ENCODE assay signal across 11 mouse cellular contexts in the genomic region with DNA sequence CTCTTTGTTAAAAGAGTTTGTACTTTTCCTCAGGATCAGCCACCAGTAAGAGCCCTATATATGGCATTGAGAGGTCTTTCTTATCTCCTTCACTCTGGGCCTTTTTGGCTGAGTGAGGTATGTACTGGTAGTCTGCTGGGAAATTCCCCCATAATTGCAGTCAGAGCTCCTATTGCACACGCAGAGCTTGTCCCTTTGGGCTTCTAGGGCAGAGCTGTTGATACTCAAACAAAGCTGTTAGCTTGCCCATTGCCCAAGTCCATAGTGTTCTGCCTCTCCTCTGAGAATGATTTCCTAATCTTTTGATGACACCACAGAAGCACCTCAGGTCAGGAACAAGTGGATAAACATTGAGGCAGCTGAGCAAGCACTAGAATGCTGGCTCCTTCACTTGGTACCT. TPM values are rescaled to one million over a fixed set of nuclear protein-coding genes. Genes with fewer than 3 reads are reported as not detected.
A peak's percentile ranks its signal among the peaks of the same experiment; 100 is the strongest.
DNase-seq lines count a peak whose midpoint lies in the region; ATAC-seq and TF ChIP-seq lines count a peak whose summit lies in the region.
"Had no signal": no experiment of that assay in that cellular context is flagged by ENCODE, and none has a peak within 500 bp of the region (broad histone marks: within the 10 kb centered on the region; RNA-seq: fewer than 3 reads in every experiment).

No protein-coding gene starts in this region.

- peaks cover 76% of the 10 kb centered on the region for H3K4me1 ChIP-seq in heart, embryonic 12.5 days (replicated peaks)
- peaks cover 43% of the 10 kb centered on the region for H3K4me1 ChIP-seq in kidney, embryonic 16.5 days (ENCODE audit: insufficient read depth, low read length)
- peaks cover 24% of the 10 kb centered on the region for H3K4me1 ChIP-seq in intestine, embryonic 15.5 days (replicated peaks)
- H3K4me1 ChIP-seq in liver, postnatal 0 days (ENCODE audit: insufficient read depth) = peaks cover 35% of the 10 kb centered on the region

- peak; percentile 62 for TF ChIP-seq EP300 in liver, postnatal 0 days (IDR thresholded peaks at IDR 0.05; ENCODE audit: low read depth)

- ATAC-seq in heart, embryonic 12.5 days (ENCODE audit: insufficient number of reproducible peaks, low FRiP score) = 0 out of 2 replicates have a peak, but pooled peaks have one; percentile 27
- ATAC-seq in kidney, embryonic 16.5 days (ENCODE audit: low FRiP score, low TSS enrichment) = no peak
- peak; percentile 19 for ATAC-seq in intestine, embryonic 15.5 days
- ATAC-seq in liver, postnatal 0 days = peak; percentile 97

- H3K36me3 ChIP-seq in heart, embryonic 12.5 days = no peaks in the 10 kb centered on the region
- 0 out of 2 replicates have a peak, but pooled peaks cover 5% of the 10 kb centered on the region for H3K36me3 ChIP-seq in kidney, embryonic 16.5 days (ENCODE audit: insufficient read depth, low read length)
- no peaks in the 10 kb centered on the region for H3K36me3 ChIP-seq in intestine, embryonic 15.5 days
- H3K36me3 ChIP-seq in liver, postnatal 0 days (replicated peaks; ENCODE audit: insufficient read depth, low read length) = no peaks in the 10 kb centered on the region

- H3K4me2 ChIP-seq in heart, embryonic 12.5 days = no peak overlapping the region
- no peak overlapping the region for H3K4me2 ChIP-seq in kidney, embryonic 16.5 days (replicated peaks; ENCODE audit: low read depth, low read length)
- no peak overlapping the region for H3K4me2 ChIP-seq in intestine, embryonic 15.5 days (replicated peaks)
- H3K4me2 ChIP-seq in liver, postnatal 0 days (ENCODE audit: low read depth, low read length) = no peak overlapping the region

- no peak overlapping the region for H3K4me3 ChIP-seq in heart, embryonic 12.5 days
- H3K4me3 ChIP-seq in kidney, embryonic 16.5 days (ENCODE audit: low read length) = no peak overlapping the region
- H3K4me3 ChIP-seq in intestine, embryonic 15.5 days (replicated peaks) = no peak overlapping the region
- H3K4me3 ChIP-seq in liver, postnatal 0 days (ENCODE audit: low read depth, low read length) = no peak overlapping the region

- H3K27ac ChIP-seq in heart, embryonic 12.5 days (ENCODE audit: poor library complexity, severe bottlenecking) = 0 out of 2 replicates have a peak overlapping the region, but pooled peaks have one; percentile 26
- peak overlapping the region; percentile 10; the same call in 1 of the 2 replicates for H3K27ac ChIP-seq in kidney, embryonic 16.5 days (ENCODE audit: low read length)
- no peak overlapping the region for H3K27ac ChIP-seq in intestine, embryonic 15.5 days
- peak overlapping the region; percentile 85 for H3K27ac ChIP-seq in liver, postnatal 0 days (ENCODE audit: low read depth)

- 10% methylated on average over 1 of the region's 1 CpGs for WGBS in heart, embryonic 12.5 days
- WGBS in kidney, embryonic 16.5 days = 81% methylated on average over 1 of the region's 1 CpGs
- WGBS in intestine, embryonic 15.5 days = 28% methylated on average over 1 of the region's 1 CpGs
- WGBS in liver, postnatal 0 days (ENCODE audit: insufficient replicate concordance) = 53% methylated on average over 1 of the region's 1 CpGs

- H3K27me3 ChIP-seq in heart, embryonic 12.5 days (replicated peaks) = no peaks in the 10 kb centered on the region
- no peaks in the 10 kb centered on the region for H3K27me3 ChIP-seq in kidney, embryonic 16.5 days (ENCODE audit: insufficient read depth, low read length)
- no peaks in the 10 kb centered on the region for H3K27me3 ChIP-seq in intestine, embryonic 15.5 days (replicated peaks)
- H3K27me3 ChIP-seq in liver, postnatal 0 days (ENCODE audit: insufficient read depth, low read length) = no peaks in the 10 kb centered on the region

- intact Hi-C loops in heart, postnatal 36 days (cut with DNase I) = no loop called here

- no peak for DNase-seq in heart, postnatal 36 days
- DNase-seq in kidney, postnatal 14 days = no peak
- DNase-seq in liver, postnatal 0 days = no peak
- DNase-seq in adrenal gland, postnatal 10 days = no peak
- DNase-seq in layer of hippocampus, postnatal 36 days = no peak
- DNase-seq: lung, adult 18-20 months; right cerebral cortex, postnatal 14 days; thymus, postnatal 36 days had no signal

- H3K9me3 ChIP-seq in heart, embryonic 12.5 days (replicated peaks) = no peaks in the 10 kb centered on the region
- H3K9me3 ChIP-seq in kidney, embryonic 16.5 days (ENCODE audit: low read length) = no peaks in the 10 kb centered on the region
- H3K9me3 ChIP-seq in intestine, embryonic 15.5 days = no peaks in the 10 kb centered on the region
- no peaks in the 10 kb centered on the region for H3K9me3 ChIP-seq in liver, postnatal 0 days (ENCODE audit: low read length)

- TF ChIP-seq CTCF in liver, postnatal 0 days (IDR thresholded peaks at IDR 0.05; ENCODE audit: low read depth) = no peak

- no peak overlapping the region for H3K9ac ChIP-seq in heart, embryonic 12.5 days
- no peak overlapping the region for H3K9ac ChIP-seq in kidney, embryonic 16.5 days (replicated peaks; ENCODE audit: low read length)
- no peak overlapping the region for H3K9ac ChIP-seq in intestine, embryonic 15.5 days
- no peak overlapping the region for H3K9ac ChIP-seq in liver, postnatal 0 days (replicated peaks)

RNA-seq across cellular contexts. Expression of a gene that starts 32.7 kb away (rescaled TPM):
- polyA plus RNA-seq in heart, embryonic 12.5 days (2016; fragmentation: Nextera tagmentation; extraction: Ambion mirVana) = 28.7 and 32.3 TPM in 2 replicates
- total RNA-seq in heart, postnatal 36 days (2021) = 1 to 10 TPM; 5.1 to 5.3 TPM
- polyA plus RNA-seq in kidney, embryonic 16.5 days (2015; fragmentation: Nextera tagmentation; extraction: Ambion mirVana) = 39.5 and 44.9 TPM in 2 replicates
- polyA plus RNA-seq in intestine, embryonic 15.5 days (2015; fragmentation: Nextera tagmentation; extraction: Ambion mirVana) = 45.8 and 51.1 TPM in 2 replicates
- polyA plus RNA-seq in liver, postnatal 0 days (2015; fragmentation: Nextera tagmentation; extraction: Ambion mirVana) = 14.5 and 14.6 TPM in 2 replicates
- 10 to 100 TPM; 13.8 to 16.7 TPM for total RNA-seq in adrenal gland, postnatal 10 days (2021)
- total RNA-seq in layer of hippocampus, postnatal 36 days (2021) = 10 to 100 TPM; 17.3 to 20.1 TPM
